Mouse (Mus musculus): ENCODE results near the gene Ajm1.
"Not testable (repeated sequence)": the region's sequence is repeated elsewhere in the genome, so short reads cannot be mapped to it uniquely, and the experiment has no call there.

Ajm1 gene

DNA sequence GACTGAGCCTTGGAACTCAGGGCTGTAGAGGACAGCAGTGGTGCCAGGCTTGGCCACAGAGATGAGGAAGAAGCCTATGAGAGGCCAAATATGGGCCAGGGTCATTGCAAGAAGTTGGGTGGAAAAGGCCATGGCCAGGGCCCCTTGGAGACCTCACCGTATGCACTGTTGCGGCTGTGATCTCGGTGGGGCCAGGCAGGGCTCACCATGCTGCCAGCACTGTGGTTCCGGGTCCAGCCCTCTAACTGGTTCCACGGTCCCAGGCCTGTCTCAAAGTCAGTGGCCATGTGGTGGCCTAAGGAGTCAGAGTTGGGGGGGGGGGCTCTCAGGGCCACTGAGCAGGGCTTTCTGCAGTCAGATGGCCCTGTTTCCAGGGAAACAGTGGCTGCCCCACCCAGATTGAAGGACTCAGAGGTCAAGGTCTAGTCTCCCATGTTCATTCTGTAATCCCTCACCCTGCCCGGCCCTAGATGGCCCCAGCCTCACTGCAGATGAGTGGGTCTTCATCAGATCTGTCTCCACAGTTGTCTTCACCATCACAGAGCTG is 13.0 kb downstream of the Ajm1 start:
- in situ Hi-C loops (cut with MboI, MseI), result no loop called here

GRCm38 (mm10) chr2:25566558-25566957 is 15.0 kb downstream of the Ajm1 start:
- in situ Hi-C loops (cut with MboI, MseI), result no loop called here

GRCm38 (mm10) chr2:25565741-25566140 is 15.8 kb downstream of the Ajm1 start:
- in situ Hi-C loops (cut with MboI, MseI), result no loop called here

GRCm38 (mm10) chr2:25561946-25562345 is 19.6 kb downstream of the Ajm1 start:
- in situ Hi-C loops (cut with MboI, MseI), result no loop called here

DNA sequence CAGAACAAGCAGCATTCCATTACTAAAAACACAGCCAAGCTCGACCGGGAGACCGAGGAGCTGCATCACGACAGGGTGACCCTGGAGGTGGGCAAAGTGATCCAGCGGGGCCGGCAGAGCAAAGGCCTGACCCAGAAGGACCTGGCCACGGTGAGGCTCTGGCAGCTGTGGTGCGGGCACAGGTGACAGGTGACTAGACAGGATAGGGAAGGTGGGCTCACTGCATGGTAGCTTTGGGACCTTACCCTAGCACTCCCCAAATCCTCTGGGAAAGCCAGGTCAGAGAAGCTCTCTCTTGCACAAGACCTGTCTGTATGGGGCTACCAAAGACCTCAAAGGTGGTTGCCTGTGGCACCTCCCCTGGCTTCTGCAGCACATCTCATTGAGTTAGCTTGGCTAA is 21.0 kb downstream of the Ajm1 start:
- in situ Hi-C loops (cut with MboI, MseI), result no loop called here

GRCm38 (mm10) chr2:25558774-25559173 is 22.8 kb downstream of the Ajm1 start:
- in situ Hi-C loops (cut with MboI, MseI), result no loop called here

GRCm38 (mm10) chr2:25557964-25558360 is 23.6 kb downstream of the Ajm1 start:
- in situ Hi-C loops (cut with MboI, MseI), result no loop called here

DNA sequence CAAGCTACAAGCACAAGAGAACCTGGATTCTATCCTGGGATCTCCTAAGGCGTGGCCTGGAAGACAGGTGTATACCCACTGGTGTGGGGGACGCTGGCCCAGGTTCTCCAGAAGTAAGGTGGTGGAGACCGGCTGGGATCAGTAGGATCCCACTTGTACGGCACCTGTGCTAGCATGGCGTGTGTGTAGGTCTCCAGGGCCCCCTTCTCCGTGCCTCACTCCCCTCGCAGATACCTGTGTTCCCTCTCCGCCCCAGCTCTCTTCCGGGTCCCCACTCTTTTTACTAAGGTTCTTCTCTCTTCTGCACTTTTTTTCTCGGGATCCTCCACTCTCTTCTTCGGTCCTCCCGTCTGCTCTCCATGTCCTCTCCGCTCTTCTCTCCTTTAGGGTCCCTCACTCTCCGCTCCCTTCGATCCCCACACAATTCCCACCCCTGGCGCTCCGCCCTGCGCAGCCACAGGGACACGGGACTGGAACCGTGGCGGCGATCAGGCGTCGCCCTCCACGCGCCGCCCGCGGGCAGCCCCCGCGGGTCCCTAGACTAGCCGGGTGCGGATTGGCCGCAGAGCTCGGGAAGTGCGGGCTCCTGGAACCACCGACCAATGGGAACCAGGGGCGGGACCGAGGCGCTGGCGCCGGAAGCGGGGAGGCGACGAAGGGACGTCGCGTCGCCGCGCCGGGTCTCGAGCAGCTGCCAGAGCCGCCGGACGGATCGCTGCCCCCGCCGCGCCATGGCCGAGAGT is 24.2 kb downstream of the Ajm1 start, which contains the start of gene Edf1:
Gene Edf1, plus strand, starts transcription at position 627 of the 743 bp plus-strand sequence.
- in situ Hi-C loops (cut with MboI, MseI), result no loop called here

DNA sequence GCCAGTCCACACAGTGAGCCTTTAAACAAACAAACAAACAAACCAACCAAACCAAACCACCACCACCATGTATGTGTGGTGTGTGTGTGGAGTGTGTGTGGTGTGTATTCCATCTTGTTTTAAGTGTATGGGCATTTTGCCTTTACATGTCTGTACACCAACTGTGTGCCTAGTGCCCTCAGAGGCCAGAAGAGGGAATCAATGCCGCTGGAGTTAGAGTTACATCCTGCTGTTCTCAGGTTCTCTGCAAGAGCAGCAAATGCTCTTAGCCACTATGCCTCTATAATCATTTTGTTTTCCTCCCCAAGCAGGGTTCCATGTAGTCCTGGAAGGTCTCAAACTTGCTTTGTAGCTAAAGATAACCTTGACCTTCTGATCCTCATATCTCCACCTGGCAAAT is 25.3 kb downstream of the Ajm1 start:
- in situ Hi-C loops (cut with MboI, MseI), result no loop called here

GRCm38 (mm10) chr2:25555479-25555878 is 26.1 kb downstream of the Ajm1 start:
- in situ Hi-C loops (cut with MboI, MseI), result not testable (repeated sequence)

- in situ Hi-C loops (cut with MboI, MseI), result not testable (repeated sequence)
These were observed 28.3 kb downstream of the Ajm1 start for GRCm38 (mm10) chr2:25553171-25553786.

DNA sequence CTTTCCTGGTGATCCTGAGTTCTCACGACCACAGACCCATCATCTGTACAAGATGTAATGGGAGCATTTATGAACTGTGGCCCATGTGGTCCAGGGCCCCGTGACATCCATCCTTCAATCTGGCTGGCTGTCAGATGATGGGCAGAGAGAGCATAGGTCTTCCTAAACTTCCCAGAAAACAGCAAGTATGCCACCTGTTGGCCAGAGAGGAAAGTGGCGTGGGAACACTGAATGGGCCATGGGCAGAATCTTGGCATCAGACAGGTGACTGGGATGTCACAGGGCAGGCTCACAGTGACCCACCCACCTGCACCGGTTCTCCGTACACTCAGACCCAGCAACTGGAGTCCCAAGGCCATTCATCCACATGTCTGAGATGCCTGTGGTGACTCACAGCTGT is 30.4 kb downstream of the Ajm1 start:
- in situ Hi-C loops (cut with MboI, MseI), result no loop called here

DNA sequence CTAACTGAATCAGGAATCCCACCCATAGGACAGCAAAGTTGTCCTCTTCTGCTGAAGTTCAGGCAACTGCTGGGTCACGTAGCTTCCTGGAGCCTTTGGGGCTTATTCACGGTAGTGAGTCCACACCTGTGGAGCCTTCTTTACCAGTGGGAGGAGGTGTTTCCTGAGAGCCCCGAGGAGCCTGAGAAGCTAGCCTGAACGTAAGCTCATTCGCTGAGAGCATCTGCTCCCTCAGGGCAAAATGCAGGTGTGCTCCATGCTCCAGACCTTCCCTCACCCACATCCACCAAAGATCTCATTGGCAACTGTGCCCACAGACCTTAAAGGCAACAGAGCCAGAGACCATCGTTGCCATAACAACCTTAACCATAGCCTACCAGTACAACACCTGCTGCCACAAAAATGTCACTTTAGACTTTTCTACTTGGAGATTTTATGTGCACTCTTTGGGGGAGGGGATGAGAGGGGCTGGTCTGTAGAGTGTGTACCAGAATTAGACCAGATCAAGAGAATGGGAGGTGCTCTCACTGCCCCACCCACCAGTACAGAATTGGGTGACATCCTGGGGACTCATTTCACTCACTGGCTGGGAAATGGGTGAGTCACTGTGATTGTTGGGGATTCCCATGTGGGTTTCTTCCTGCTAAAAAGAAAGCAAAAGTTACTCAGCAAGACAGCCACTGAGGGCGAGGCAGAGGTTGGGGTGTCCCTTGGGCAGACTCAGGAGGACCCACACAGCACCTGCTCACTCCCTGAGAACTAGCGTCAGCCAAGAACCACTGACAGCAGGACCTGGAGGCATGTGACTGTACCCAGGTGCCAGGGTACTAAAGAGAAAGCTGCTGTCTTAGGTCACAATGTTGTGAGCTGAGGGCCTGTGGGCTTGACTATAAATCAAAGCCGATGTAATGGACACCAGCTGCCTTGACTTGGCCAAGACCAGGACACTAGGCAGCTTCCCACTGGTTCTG is 32.3 kb downstream of the Ajm1 start:
- in situ Hi-C loops (cut with MboI, MseI), result no loop called here

- in situ Hi-C loops (cut with MboI, MseI), result no loop called here
These were observed 34.6 kb downstream of the Ajm1 start, which contains the start of gene Traf2 for GRCm38 (mm10) chr2:25546811-25547491. TSS of gene Traf2 (minus strand) at chr2:25546940.

GRCm38 (mm10) chr2:25545996-25546810 is 35.4 kb downstream of the Ajm1 start:
- in situ Hi-C loops (cut with MboI, MseI), result no loop called here

DNA sequence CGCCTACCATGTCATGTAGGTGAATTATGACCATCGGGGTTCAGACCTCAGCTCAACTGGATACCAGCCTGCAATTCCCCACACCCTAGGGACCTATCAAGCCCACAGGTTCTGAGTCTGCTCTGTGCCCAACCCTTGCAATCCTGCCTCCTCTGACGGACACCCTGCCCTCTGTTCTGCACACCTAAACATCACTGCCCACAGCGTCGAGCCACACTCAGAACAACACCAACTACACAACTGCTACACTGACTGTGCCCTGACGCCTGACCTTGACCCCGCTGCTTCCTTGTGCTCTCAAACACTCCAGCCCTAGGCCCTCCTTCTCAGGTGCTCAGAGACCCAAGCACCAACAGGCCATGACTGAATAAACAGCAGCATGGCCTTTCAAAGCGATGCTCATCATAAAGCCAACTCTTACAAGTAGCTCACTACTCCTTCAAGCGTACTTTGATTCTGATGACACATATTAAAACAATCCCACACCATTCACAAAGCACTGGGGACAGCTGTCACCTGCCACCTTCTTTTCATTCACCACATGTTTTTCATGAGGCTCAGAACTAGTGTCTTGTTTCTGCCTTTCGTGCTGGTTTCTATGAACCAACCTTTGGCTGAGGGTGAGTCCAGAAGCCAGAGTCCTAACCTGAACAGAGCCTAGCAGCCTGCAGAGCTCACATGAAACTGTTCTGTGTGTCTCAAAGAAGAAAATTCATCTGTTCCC is 39.8 kb downstream of the Ajm1 start:
- in situ Hi-C loops (cut with MboI, MseI), result no loop called here

GRCm38 (mm10) chr2:25540541-25540948 is 41.0 kb downstream of the Ajm1 start:
- in situ Hi-C loops (cut with MboI, MseI), result no loop called here

GRCm38 (mm10) chr2:25536531-25536930 is 45.0 kb downstream of the Ajm1 start:
- in situ Hi-C loops (cut with MboI, MseI), result no loop called here

GRCm38 (mm10) chr2:25534866-25535182 is 46.7 kb downstream of the Ajm1 start:
- in situ Hi-C loops (cut with MboI, MseI), result no loop called here
